Comparison of ENCODE assay signal across 9 mouse cellular contexts in the genomic region with DNA sequence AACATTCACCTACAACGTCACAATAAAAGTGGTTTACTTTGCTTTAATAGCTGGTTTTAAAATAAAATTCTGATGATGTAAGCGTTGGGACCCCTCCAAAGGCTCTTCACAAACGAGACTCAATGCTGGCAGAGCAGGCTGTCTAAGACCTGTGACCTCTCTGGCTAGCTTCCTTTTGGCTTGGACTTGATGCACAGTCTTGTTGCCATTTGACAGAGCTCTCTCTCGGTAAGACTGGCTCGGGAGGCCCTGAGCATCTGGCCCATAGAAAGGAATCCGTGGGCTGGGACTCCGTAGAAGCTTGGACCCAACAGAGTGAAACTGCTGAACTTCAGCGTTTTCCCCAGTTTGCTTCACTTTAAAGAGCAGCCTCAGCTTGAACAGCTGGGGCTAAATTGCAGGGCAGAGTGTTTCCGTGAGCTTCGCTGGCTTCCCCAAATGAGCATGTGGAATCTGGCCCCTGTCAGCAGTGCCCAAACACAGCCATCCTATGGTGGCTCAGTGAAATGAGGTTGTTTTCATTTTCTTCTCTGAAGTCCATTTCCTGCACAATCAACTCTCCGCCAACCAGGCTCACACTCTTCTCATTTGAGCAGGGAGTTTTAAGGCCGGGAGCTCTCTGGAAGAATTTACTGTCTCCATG. TPM values are rescaled to one million over a fixed set of nuclear protein-coding genes. Genes with fewer than 3 reads are reported as not detected.
DNase-seq lines count a peak whose midpoint lies in the region; ATAC-seq and TF ChIP-seq lines count a peak whose summit lies in the region.
"Had no signal": no experiment of that assay in that cellular context is flagged by ENCODE, and none has a peak within 500 bp of the region (broad histone marks: within the 10 kb centered on the region; RNA-seq: fewer than 3 reads in every experiment).

No protein-coding gene starts in this region.

- no peak overlapping the region for H3K9ac ChIP-seq in stomach, embryonic 15.5 days
- H3K9ac ChIP-seq: neural tube, embryonic 13.5 days had no signal

- no peaks in the 10 kb centered on the region for H3K27me3 ChIP-seq in kidney, adult 2 months (replicated peaks; ENCODE audit: control insufficient read depth, insufficient read depth, low read length)
- no peaks in the 10 kb centered on the region for H3K27me3 ChIP-seq in stomach, embryonic 15.5 days (replicated peaks)
- H3K27me3 ChIP-seq: neural tube, embryonic 13.5 days had no signal

- peak; percentile 18 for DNase-seq in kidney, adult 2 months
- DNase-seq in kidney, adult 8-10 months = no peak
- peak; percentile 10 for DNase-seq in embryo, embryonic 11 days
- DNase-seq in heart, postnatal 4 days = peak; percentile 29
- DNase-seq in spleen, postnatal 4 days (ENCODE audit: low spot score in 2 of 2) = no peak

- 32% methylated on average over 12 of the region's 12 CpGs for WGBS in kidney, adult 2 months
- WGBS in stomach, embryonic 15.5 days = 53% methylated on average over 12 of the region's 12 CpGs

- no peak overlapping the region for H3K27ac ChIP-seq in kidney, adult 2 months (ENCODE audit: insufficient read depth, low read depth, low read length)
- H3K27ac ChIP-seq in stomach, embryonic 15.5 days = no peak overlapping the region; the same call in 1 of the 2 replicates
- H3K27ac ChIP-seq: neural tube, embryonic 13.5 days had no signal

- 0 out of 2 replicates have a peak overlapping the region, but pooled peaks have one; percentile 6 for H3K4me2 ChIP-seq in stomach, embryonic 15.5 days
- H3K4me2 ChIP-seq: neural tube, embryonic 13.5 days had no signal

- ATAC-seq in stomach, embryonic 15.5 days (ENCODE audit: insufficient read depth, low FRiP score, low read depth) = no peak
- ATAC-seq in CD4-positive, CD25-positive, alpha-beta regulatory T cell, adult 4 months = no peak
- ATAC-seq in cerebellum, adult (ENCODE audit: insufficient number of reproducible peaks, low FRiP score, low TSS enrichment) = no peak

- H3K36me3 ChIP-seq in kidney, adult 2 months (ENCODE audit: control insufficient read depth, insufficient read depth, low read length) = no peaks in the 10 kb centered on the region
- H3K36me3 ChIP-seq in stomach, embryonic 15.5 days = no peaks in the 10 kb centered on the region
- H3K36me3 ChIP-seq: neural tube, embryonic 13.5 days had no signal

- TF ChIP-seq POLR2A in kidney, adult 2 months (IDR thresholded peaks at IDR 0.05; ENCODE audit: low read depth, low read length) = no peak

- no peak for TF ChIP-seq CTCF in kidney, adult 2 months (conservative IDR thresholded peaks at IDR 0.05; ENCODE audit: insufficient read depth, insufficient read length, low read depth, low read length)

- H3K4me1 ChIP-seq in kidney, adult 2 months (ENCODE audit: control insufficient read depth, insufficient read depth, low read length) = no peaks in the 10 kb centered on the region
- H3K4me1 ChIP-seq in stomach, embryonic 15.5 days = no peaks in the 10 kb centered on the region

- no peak overlapping the region for H3K4me3 ChIP-seq in kidney, adult 2 months (ENCODE audit: insufficient read depth, low read depth, low read length)
- H3K4me3 ChIP-seq in stomach, embryonic 15.5 days (replicated peaks) = no peak overlapping the region
- H3K4me3 ChIP-seq: neural tube, embryonic 13.5 days had no signal

- H3K9me3 ChIP-seq in stomach, embryonic 15.5 days = no peaks in the 10 kb centered on the region
- H3K9me3 ChIP-seq: neural tube, embryonic 13.5 days had no signal

RNA-seq across cellular contexts. Expression of a gene that starts 48.2 kb away (rescaled TPM):
- polyA plus RNA-seq in kidney, adult 2 months (2012; rRNA removed) = 0.11 TPM in 1 of 2 replicates, not detected in the other
- under 1 TPM in 1 of 2 experiments, not detected in 1; 0.10 TPM for total RNA-seq in heart, postnatal 4 days (2021)
- polyA plus RNA-seq in stomach, embryonic 15.5 days (2015; fragmentation: Nextera tagmentation; extraction: Ambion mirVana) = 0.39 and 0.63 TPM in 2 replicates
- not detected for polyA plus RNA-seq in CD4-positive, CD25-positive, alpha-beta regulatory T cell, adult 4 months (2017; shearing (Covaris generic))

Comparison
In these comparisons a context has a peak if more than half of its experiments do, and no peak if none do; other contexts are left out.
1. DNase-seq: peak in kidney, adult 2 months (single experiment), embryo, embryonic 11 days (single experiment) and heart, postnatal 4 days (single experiment); none in kidney, adult 8-10 months (0 of 2) and spleen, postnatal 4 days (0 of 2).